Mouse (Mus musculus): Measurements from ENCODE around the gene Kif21b. TPM values are rescaled to one million over a fixed set of nuclear protein-coding genes. Genes with fewer than 3 reads are reported as not detected.

Gene Kif21b
- polyA plus RNA-seq, 1 experiment from 2014 or later: 78.3 TPM

DNA sequence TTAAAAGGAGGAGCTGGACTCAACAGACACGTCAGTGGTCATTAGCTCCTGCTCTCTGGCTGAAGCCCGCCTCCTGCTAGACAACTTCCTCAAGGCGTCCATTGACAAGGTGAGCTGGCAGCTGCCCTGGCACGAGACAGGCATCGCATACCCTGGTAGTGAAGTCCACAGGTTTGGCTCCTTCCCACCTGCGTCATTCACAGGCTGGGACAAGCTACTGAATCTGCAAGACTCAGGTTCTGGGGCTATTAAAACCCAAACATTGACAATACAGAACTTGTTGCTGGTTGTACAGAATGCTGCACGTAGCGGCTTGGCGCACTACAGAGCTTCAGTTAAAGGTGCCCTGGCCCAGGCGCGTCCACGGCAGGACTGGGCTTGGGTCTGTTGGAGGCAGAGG lies 29.1 kb downstream of the Kif21b start:
- Histone ChIP-seq H3K4me2 (ENCODE audit: low read length) (no peak overlapping the region), H3K36me3 (ENCODE audit: control insufficient read depth, insufficient read depth) (peaks cover 43% of the 10 kb centered on the region), H3K4me3 (replicated peaks; ENCODE audit: low read length) (no peak overlapping the region), H3K9me3 (ENCODE audit: control insufficient read depth, low read length) (no peaks in the 10 kb centered on the region), H3K27ac (ENCODE audit: low read length) (no peak overlapping the region), H3K27me3 (replicated peaks; ENCODE audit: control insufficient read depth, insufficient read depth, low read length) (no peaks in the 10 kb centered on the region), H3K4me1 (replicated peaks; ENCODE audit: control insufficient read depth, insufficient read depth, low read length) (no peaks in the 10 kb centered on the region), H3K9ac (replicated peaks; ENCODE audit: low read depth, low read length) (no peak overlapping the region)
- WGBS: 89% methylated on average over 12 of the region's 12 CpGs
- no peak for ATAC-seq

GRCm38 (mm10) chr1:136160930-136161329 lies 29.7 kb downstream of the Kif21b start:
- no peak for ATAC-seq
- Histone ChIP-seq H3K4me1 (replicated peaks; ENCODE audit: control insufficient read depth, insufficient read depth, low read length) (no peaks in the 10 kb centered on the region), H3K27me3 (replicated peaks; ENCODE audit: control insufficient read depth, insufficient read depth, low read length) (no peaks in the 10 kb centered on the region), H3K27ac (ENCODE audit: low read length) (no peak overlapping the region), H3K4me2 (ENCODE audit: low read length) (no peak overlapping the region), H3K9me3 (ENCODE audit: control insufficient read depth, low read length) (no peaks in the 10 kb centered on the region), H3K9ac (replicated peaks; ENCODE audit: low read depth, low read length) (no peak overlapping the region), H3K36me3 (ENCODE audit: control insufficient read depth, insufficient read depth) (peaks cover 45% of the 10 kb centered on the region), H3K4me3 (replicated peaks; ENCODE audit: low read length) (no peak overlapping the region)
- 93% methylated on average over 6 of the region's 6 CpGs for WGBS

- no peak overlapping the region for H3K4me2 ChIP-seq (ENCODE audit: low read length)
- no peaks in the 10 kb centered on the region for H3K27me3 ChIP-seq (replicated peaks; ENCODE audit: control insufficient read depth, insufficient read depth, low read length)
- WGBS: 94% methylated on average over 7 of the region's 7 CpGs
- no peaks in the 10 kb centered on the region for H3K9me3 ChIP-seq (ENCODE audit: control insufficient read depth, low read length)
- no peak overlapping the region for H3K4me3 ChIP-seq (replicated peaks; ENCODE audit: low read length)
- H3K9ac ChIP-seq (replicated peaks; ENCODE audit: low read depth, low read length): no peak overlapping the region
- H3K4me1 ChIP-seq (replicated peaks; ENCODE audit: control insufficient read depth, insufficient read depth, low read length): no peaks in the 10 kb centered on the region
- no peak overlapping the region for H3K27ac ChIP-seq (ENCODE audit: low read length)
- no peak for ATAC-seq
- peaks cover 42% of the 10 kb centered on the region for H3K36me3 ChIP-seq (ENCODE audit: control insufficient read depth, insufficient read depth)
Measured at GRCm38 (mm10) chr1:136161333-136161921, 30.2 kb downstream of the Kif21b start.

GRCm38 (mm10) chr1:136165436-136165835 lies 34.2 kb downstream of the Kif21b start:
- ATAC-seq: peak; percentile 34; the same call in 1 of the 2 replicates
- Histone ChIP-seq H3K4me3 (replicated peaks; ENCODE audit: low read length) (no peak overlapping the region), H3K4me2 (ENCODE audit: low read length) (no peak overlapping the region), H3K27me3 (replicated peaks; ENCODE audit: control insufficient read depth, insufficient read depth, low read length) (no peaks in the 10 kb centered on the region), H3K27ac (ENCODE audit: low read length) (no peak overlapping the region), H3K9ac (replicated peaks; ENCODE audit: low read depth, low read length) (no peak overlapping the region), H3K9me3 (ENCODE audit: control insufficient read depth, low read length) (no peaks in the 10 kb centered on the region), H3K4me1 (replicated peaks; ENCODE audit: control insufficient read depth, insufficient read depth, low read length) (no peaks in the 10 kb centered on the region), H3K36me3 (ENCODE audit: control insufficient read depth, insufficient read depth) (peaks cover 24% of the 10 kb centered on the region)
- WGBS: 47% methylated on average over 2 of the region's 2 CpGs

GRCm38 (mm10) chr1:136167657-136168056 lies 36.5 kb downstream of the Kif21b start:
- H3K4me3 ChIP-seq (replicated peaks; ENCODE audit: low read length): no peak overlapping the region
- no peak for ATAC-seq
- H3K36me3 ChIP-seq (ENCODE audit: control insufficient read depth, insufficient read depth): peaks cover 37% of the 10 kb centered on the region
- 76% methylated on average over 8 of the region's 8 CpGs for WGBS
- H3K4me1 ChIP-seq (replicated peaks; ENCODE audit: control insufficient read depth, insufficient read depth, low read length): no peaks in the 10 kb centered on the region
- H3K27ac ChIP-seq (ENCODE audit: low read length): no peak overlapping the region
- no peak overlapping the region for H3K9ac ChIP-seq (replicated peaks; ENCODE audit: low read depth, low read length)
- no peaks in the 10 kb centered on the region for H3K27me3 ChIP-seq (replicated peaks; ENCODE audit: control insufficient read depth, insufficient read depth, low read length)
- no peak overlapping the region for H3K4me2 ChIP-seq (ENCODE audit: low read length)
- H3K9me3 ChIP-seq (ENCODE audit: control insufficient read depth, low read length): no peaks in the 10 kb centered on the region

GRCm38 (mm10) chr1:136170109-136170508 lies 38.9 kb downstream of the Kif21b start:
- peak; percentile 65 for ATAC-seq
- H3K27me3 ChIP-seq (replicated peaks; ENCODE audit: control insufficient read depth, insufficient read depth, low read length): no peaks in the 10 kb centered on the region

DNA sequence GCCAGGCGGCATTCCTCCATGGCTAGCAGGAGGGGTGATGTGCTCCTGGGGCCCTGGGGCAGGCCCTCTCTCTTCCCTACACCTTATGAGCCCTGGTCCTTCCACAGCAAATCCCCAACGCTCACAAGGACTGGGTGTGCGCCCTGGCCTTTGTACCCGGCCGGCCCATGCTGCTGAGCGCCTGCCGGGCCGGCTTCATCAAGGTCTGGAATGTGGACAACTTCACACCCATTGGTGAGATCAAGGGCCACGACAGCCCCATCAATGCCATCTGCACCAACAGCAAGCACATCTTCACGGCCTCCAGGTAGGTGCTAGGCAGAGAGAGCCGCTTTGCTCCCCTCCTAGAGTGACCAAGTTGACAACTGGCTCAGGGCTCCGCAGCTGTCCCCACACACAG lies 41.5 kb downstream of the Kif21b start:
- H3K9me3 ChIP-seq (ENCODE audit: control insufficient read depth, low read length): no peaks in the 10 kb centered on the region
- H3K9ac ChIP-seq (replicated peaks; ENCODE audit: low read depth, low read length): no peak overlapping the region
- no peak overlapping the region for H3K27ac ChIP-seq (ENCODE audit: low read length)
- no peak overlapping the region for H3K4me2 ChIP-seq (ENCODE audit: low read length)
- WGBS: 75% methylated on average over 12 of the region's 12 CpGs
- H3K27me3 ChIP-seq (replicated peaks; ENCODE audit: control insufficient read depth, insufficient read depth, low read length): no peaks in the 10 kb centered on the region
- H3K4me3 ChIP-seq (replicated peaks; ENCODE audit: low read length): no peak overlapping the region
- peaks cover 47% of the 10 kb centered on the region for H3K36me3 ChIP-seq (ENCODE audit: control insufficient read depth, insufficient read depth)
- H3K4me1 ChIP-seq (replicated peaks; ENCODE audit: control insufficient read depth, insufficient read depth, low read length): peaks cover 9% of the 10 kb centered on the region
- ATAC-seq: no peak

More at GRCm38 (mm10) chr1:136170109-136170508, 38.9 kb downstream of the Kif21b start:
- 11% methylated on average over 5 of the region's 5 CpGs for WGBS
- no peaks in the 10 kb centered on the region for H3K9me3 ChIP-seq (ENCODE audit: control insufficient read depth, low read length)
- peaks cover 36% of the 10 kb centered on the region for H3K36me3 ChIP-seq (ENCODE audit: control insufficient read depth, insufficient read depth)
- H3K4me2 ChIP-seq (ENCODE audit: low read length): no peak overlapping the region
- peaks cover 9% of the 10 kb centered on the region for H3K4me1 ChIP-seq (replicated peaks; ENCODE audit: control insufficient read depth, insufficient read depth, low read length)
- no peak overlapping the region for H3K27ac ChIP-seq (ENCODE audit: low read length)
- no peak overlapping the region for H3K9ac ChIP-seq (replicated peaks; ENCODE audit: low read depth, low read length)
- H3K4me3 ChIP-seq (replicated peaks; ENCODE audit: low read length): no peak overlapping the region

GRCm38 (mm10) chr1:136174101-136174606 lies 43.0 kb downstream of the Kif21b start:
- no peaks in the 10 kb centered on the region for H3K27me3 ChIP-seq (replicated peaks; ENCODE audit: control insufficient read depth, insufficient read depth, low read length)
- H3K9me3 ChIP-seq (ENCODE audit: control insufficient read depth, low read length): no peaks in the 10 kb centered on the region
- peaks cover 9% of the 10 kb centered on the region for H3K4me1 ChIP-seq (replicated peaks; ENCODE audit: control insufficient read depth, insufficient read depth, low read length)
- H3K9ac ChIP-seq (replicated peaks; ENCODE audit: low read depth, low read length): no peak overlapping the region
- H3K4me2 ChIP-seq (ENCODE audit: low read length): no peak overlapping the region
- no peak overlapping the region for H3K27ac ChIP-seq (ENCODE audit: low read length)
- no peak overlapping the region for H3K4me3 ChIP-seq (replicated peaks; ENCODE audit: low read length)
- ATAC-seq: no peak
- peaks cover 46% of the 10 kb centered on the region for H3K36me3 ChIP-seq (ENCODE audit: control insufficient read depth, insufficient read depth)
- WGBS: 17% methylated on average over 13 of the region's 13 CpGs

DNA sequence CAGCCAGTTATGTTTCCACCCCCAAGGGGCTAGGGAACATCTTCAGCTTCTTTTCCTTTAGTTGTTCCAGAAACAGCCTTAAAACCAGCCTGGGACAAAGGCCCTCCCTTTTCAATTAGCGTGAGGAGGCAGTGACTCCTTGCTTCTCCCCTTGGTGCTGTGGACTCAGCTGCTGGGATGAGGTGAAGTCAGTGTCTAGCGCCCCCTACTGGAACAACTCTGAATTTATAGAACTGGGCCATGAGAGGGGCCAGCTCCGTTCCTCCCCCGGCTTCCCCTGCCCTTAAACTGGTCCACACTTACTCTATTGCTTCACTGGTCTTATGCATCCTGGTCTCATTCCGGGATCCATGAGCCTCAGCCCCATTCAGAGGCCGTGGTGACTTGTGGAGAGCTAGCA lies 44.0 kb downstream of the Kif21b start:
- Histone ChIP-seq H3K4me1 (replicated peaks; ENCODE audit: control insufficient read depth, insufficient read depth, low read length) (peaks cover 9% of the 10 kb centered on the region), H3K9ac (replicated peaks; ENCODE audit: low read depth, low read length) (no peak overlapping the region), H3K27ac (ENCODE audit: low read length) (no peak overlapping the region), H3K9me3 (ENCODE audit: control insufficient read depth, low read length) (no peaks in the 10 kb centered on the region), H3K4me2 (ENCODE audit: low read length) (no peak overlapping the region), H3K36me3 (ENCODE audit: control insufficient read depth, insufficient read depth) (peaks cover 43% of the 10 kb centered on the region), H3K27me3 (replicated peaks; ENCODE audit: control insufficient read depth, insufficient read depth, low read length) (no peaks in the 10 kb centered on the region), H3K4me3 (replicated peaks; ENCODE audit: low read length) (no peak overlapping the region)
- WGBS: 27% methylated on average over 6 of the region's 6 CpGs
- ATAC-seq: no peak; the same call in 1 of the 2 replicates

DNA sequence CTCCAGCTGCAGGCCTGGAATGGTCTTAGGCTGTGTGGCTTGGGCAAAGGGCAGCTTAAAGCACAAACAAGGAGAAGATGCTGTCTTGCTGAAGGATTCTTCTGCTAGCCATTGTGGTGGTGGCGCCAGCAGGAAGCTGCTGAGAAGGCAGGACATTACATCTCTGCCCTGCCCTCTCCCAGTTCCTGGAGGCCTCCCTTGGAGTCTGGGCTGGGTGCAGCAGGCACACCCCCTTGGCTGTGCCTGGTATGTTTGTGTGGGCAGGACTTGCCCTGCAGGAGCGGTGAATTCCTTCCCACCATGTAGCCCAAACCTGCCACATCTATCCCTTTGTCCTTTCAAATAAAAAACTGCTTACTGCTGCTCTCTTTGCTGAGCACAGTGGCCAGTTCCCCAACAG lies 45.9 kb downstream of the Kif21b start:
- no peak overlapping the region for H3K4me2 ChIP-seq (ENCODE audit: low read length)
- peaks cover 9% of the 10 kb centered on the region for H3K4me1 ChIP-seq (replicated peaks; ENCODE audit: control insufficient read depth, insufficient read depth, low read length)
- no peak overlapping the region for H3K4me3 ChIP-seq (replicated peaks; ENCODE audit: low read length)
- H3K27me3 ChIP-seq (replicated peaks; ENCODE audit: control insufficient read depth, insufficient read depth, low read length): no peaks in the 10 kb centered on the region
- no peak overlapping the region for H3K9ac ChIP-seq (replicated peaks; ENCODE audit: low read depth, low read length)
- no peak overlapping the region for H3K27ac ChIP-seq (ENCODE audit: low read length)
- 92% methylated on average over 2 of the region's 2 CpGs for WGBS
- ATAC-seq: no peak
- peaks cover 27% of the 10 kb centered on the region for H3K36me3 ChIP-seq (ENCODE audit: control insufficient read depth, insufficient read depth)
- H3K9me3 ChIP-seq (ENCODE audit: control insufficient read depth, low read length): no peaks in the 10 kb centered on the region
